Mouse (Mus musculus): ENCODE measurements around the gene Banp. TPM values are rescaled to one million over a fixed set of nuclear protein-coding genes. Genes with fewer than 3 reads are reported as not detected.

The Banp gene
- polyA plus RNA-seq, 1 experiment, result 68.4 TPM

DNA sequence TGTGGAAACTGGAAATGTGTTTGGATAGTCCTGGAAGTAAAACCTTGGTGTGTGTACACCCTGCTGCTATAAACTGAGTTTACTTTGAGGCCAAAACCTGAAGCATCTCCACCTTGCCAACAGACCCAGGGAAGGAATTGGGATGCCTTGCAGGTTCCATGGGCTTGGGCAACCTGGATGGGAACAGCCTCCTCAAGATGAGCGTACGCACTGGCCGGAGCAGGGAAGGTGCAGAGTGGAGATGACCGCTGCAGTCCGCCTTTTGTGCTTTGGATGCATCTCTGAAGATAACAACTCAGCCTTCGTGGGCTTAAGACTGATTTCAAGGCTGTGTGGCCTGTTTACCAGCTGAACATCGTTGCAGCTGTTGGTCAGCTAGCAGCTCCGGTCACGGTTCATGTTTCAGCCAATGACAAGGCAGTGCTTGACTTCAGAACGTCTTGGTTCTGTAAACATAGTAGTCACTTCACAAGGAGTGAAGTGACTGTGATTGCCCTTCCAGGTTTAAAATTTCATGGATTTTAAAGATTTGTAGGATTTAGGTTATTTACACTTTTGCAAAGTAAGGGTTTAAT is 5.5 kb downstream of the Banp start:
- Histone ChIP-seq H3K4me3 (ENCODE audit: insufficient read depth, low read length) (no peak overlapping the region), H3K4me1 (ENCODE audit: control insufficient read depth, insufficient read depth, low read length) (peaks cover 5% of the 10 kb centered on the region), H3K27ac (ENCODE audit: insufficient read depth, low read length) (no peak overlapping the region)
- TF ChIP-seq CTCF (IDR thresholded peaks at IDR 0.05; ENCODE audit: extremely low read depth, insufficient read depth, low read length), result no peak

DNA sequence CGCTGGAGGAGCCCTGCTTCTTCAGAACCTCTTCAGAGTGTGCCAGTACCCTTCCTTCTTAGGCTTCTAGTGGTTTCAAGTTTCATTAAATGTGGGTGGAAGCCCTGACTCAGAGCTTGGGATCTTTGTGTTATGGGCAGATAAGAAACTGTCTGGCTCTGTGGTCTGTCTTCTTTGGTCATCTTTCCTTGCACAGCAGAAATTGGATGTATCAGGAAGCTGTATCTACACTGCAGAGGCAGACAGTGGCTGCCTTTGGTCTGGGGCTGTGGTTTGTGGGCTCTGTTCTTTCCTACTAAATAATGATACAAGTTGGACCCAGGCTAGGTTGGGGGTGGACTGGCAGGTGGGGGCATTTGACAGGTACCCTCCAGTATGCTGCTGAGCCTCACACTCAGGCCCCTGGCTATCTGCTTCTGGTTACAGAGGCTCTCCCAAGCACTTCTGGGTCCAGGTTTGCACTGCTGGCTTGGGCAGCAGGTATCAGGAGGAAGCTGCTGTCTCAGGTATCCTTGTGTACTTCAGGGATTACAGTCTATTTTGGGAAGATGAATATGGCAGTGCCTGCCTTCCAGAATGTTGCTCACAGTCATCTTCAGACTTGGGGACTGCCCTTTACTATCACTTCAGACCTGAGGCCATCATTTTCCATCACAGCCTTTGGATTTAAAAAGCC is 6.4 kb downstream of the Banp start:
- TF ChIP-seq POLR2A (IDR thresholded peaks at IDR 0.05; ENCODE audit: extremely low read depth, insufficient read depth, low read length), result no peak
- no peak for TF ChIP-seq CTCF (IDR thresholded peaks at IDR 0.05; ENCODE audit: extremely low read depth, insufficient read depth, low read length)

DNA sequence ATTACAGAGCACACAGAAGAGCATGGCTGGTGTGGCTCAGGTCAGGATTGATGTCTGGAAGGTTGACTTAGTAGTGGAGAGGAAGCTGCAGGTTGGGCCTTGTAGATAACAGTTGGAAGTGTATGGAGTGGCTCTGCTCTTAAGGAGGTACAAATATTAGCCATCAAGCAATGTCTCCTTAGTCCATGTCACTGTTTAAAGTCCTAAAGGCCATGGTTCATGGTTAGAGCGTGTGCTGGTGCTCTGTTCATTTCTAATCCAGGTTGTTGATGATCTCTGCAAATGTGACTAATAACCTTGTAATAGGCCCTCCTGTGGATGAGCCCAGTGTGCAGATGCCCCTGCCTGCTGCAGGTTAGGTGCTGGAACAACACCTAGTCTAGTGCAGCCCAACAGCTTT is 8.8 kb downstream of the Banp start:
- peaks cover 2% of the 10 kb centered on the region; the same call in 1 of the 2 replicates for H3K4me1 ChIP-seq (ENCODE audit: control insufficient read depth, insufficient read depth, low read length)
- H3K4me3 ChIP-seq (ENCODE audit: insufficient read depth, low read length), result no peak overlapping the region
- H3K27ac ChIP-seq (ENCODE audit: insufficient read depth, low read length), result no peak overlapping the region
- TF ChIP-seq POLR2A (IDR thresholded peaks at IDR 0.05; ENCODE audit: extremely low read depth, insufficient read depth, low read length) (no peak), CTCF (IDR thresholded peaks at IDR 0.05; ENCODE audit: extremely low read depth, insufficient read depth, low read length) (no peak)

More for the DNA sequence above, 6.4 kb downstream of the Banp start:
- peaks cover 5% of the 10 kb centered on the region for H3K4me1 ChIP-seq (ENCODE audit: control insufficient read depth, insufficient read depth, low read length)
- H3K4me3 ChIP-seq (ENCODE audit: insufficient read depth, low read length), result no peak overlapping the region
- H3K27ac ChIP-seq (ENCODE audit: insufficient read depth, low read length), result no peak overlapping the region

DNA sequence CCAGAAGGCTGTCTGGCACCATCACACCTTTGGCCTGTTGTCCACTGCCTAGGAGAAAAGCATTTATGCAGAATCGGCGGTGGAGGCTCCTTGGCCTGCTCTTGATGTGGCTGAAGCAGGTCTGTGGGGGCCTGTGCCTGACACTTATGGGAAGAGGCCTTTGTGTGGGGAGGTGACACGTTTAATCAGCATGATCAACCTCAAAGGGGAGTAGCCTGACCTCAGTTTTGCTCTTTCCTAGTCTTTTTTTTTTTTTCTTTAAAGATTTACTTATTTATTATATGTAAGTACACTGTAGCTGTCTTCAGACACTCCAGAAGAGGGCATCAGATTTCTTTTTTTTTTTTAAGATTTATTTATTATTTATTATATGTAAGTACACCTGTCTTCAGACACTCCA is 13.3 kb downstream of the Banp start:
- Histone ChIP-seq H3K4me3 (ENCODE audit: insufficient read depth, low read length) (no peak overlapping the region), H3K27ac (ENCODE audit: insufficient read depth, low read length) (no peak overlapping the region), H3K4me1 (ENCODE audit: control insufficient read depth, insufficient read depth, low read length) (peaks cover 5% of the 10 kb centered on the region)
- no peak for TF ChIP-seq POLR2A (IDR thresholded peaks at IDR 0.05; ENCODE audit: extremely low read depth, insufficient read depth, low read length)
- no peak for TF ChIP-seq CTCF (IDR thresholded peaks at IDR 0.05; ENCODE audit: extremely low read depth, insufficient read depth, low read length)

DNA sequence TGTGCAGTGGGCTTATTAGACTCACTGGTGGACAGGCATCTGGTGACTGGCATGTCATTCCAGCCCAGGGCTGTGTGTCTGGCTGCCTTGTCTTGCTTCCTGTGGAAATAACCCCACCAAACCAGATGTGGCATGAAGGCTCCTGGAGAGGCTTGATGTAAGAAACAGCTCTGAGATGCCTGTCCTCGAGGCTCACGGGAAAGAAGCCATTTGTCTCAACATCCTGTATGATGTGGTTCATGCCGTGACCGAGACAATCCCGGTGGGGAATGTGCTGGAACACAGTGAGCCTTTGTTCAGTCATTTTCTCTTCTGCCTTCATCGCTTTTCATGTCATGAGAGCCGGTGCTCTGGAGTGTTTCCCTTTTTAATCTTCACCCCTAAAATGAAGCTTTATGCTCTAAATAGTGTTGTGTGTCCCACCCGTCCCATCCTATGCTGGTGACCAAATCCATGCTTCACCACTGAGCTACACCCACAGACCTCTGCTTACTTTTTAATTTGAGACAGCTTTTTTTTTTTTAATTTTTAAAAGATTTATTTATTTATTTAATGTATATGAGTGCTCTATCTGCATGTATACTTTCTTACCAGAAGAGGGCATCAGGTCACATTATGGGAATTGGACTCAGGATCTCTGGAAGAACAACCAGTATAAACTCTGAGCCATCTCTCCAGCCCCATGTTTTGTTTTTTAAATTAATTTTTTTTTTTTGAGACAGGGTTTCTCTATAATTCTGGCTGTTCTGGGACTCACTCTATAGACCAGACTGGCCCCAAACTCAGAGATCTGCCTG is 15.4 kb downstream of the Banp start:
- Histone ChIP-seq H3K4me1 (ENCODE audit: control insufficient read depth, insufficient read depth, low read length) (peaks cover 6% of the 10 kb centered on the region), H3K4me3 (ENCODE audit: insufficient read depth, low read length) (no peak overlapping the region), H3K27ac (ENCODE audit: insufficient read depth, low read length) (no peak overlapping the region)
- no peak for TF ChIP-seq CTCF (IDR thresholded peaks at IDR 0.05; ENCODE audit: extremely low read depth, insufficient read depth, low read length)
- TF ChIP-seq POLR2A (IDR thresholded peaks at IDR 0.05; ENCODE audit: extremely low read depth, insufficient read depth, low read length), result no peak

DNA sequence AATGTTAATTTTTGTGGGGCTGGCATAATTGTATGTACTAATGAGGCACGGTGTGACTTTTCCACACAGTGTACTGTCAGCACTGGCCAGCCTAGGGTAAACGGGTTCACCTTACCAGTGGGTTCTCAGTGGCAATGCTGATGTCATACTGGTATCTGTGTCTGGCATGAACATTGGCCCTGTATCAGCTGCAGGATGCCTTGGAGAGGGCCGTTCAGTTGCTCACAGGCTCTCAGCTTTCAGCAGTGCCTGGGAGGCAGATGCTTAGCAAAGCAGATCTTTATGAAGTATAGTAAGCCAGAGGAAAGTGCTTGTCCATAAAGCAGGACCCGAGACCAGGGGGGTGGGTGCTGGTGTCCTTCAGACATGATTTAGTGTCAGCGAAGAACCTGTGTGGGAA is 16.6 kb downstream of the Banp start:
- no peak overlapping the region for H3K4me3 ChIP-seq (ENCODE audit: insufficient read depth, low read length)
- TF ChIP-seq POLR2A (IDR thresholded peaks at IDR 0.05; ENCODE audit: extremely low read depth, insufficient read depth, low read length) (no peak), CTCF (IDR thresholded peaks at IDR 0.05; ENCODE audit: extremely low read depth, insufficient read depth, low read length) (no peak)
- no peak overlapping the region for H3K27ac ChIP-seq (ENCODE audit: insufficient read depth, low read length)
- H3K4me1 ChIP-seq (ENCODE audit: control insufficient read depth, insufficient read depth, low read length), result peaks cover 6% of the 10 kb centered on the region

DNA sequence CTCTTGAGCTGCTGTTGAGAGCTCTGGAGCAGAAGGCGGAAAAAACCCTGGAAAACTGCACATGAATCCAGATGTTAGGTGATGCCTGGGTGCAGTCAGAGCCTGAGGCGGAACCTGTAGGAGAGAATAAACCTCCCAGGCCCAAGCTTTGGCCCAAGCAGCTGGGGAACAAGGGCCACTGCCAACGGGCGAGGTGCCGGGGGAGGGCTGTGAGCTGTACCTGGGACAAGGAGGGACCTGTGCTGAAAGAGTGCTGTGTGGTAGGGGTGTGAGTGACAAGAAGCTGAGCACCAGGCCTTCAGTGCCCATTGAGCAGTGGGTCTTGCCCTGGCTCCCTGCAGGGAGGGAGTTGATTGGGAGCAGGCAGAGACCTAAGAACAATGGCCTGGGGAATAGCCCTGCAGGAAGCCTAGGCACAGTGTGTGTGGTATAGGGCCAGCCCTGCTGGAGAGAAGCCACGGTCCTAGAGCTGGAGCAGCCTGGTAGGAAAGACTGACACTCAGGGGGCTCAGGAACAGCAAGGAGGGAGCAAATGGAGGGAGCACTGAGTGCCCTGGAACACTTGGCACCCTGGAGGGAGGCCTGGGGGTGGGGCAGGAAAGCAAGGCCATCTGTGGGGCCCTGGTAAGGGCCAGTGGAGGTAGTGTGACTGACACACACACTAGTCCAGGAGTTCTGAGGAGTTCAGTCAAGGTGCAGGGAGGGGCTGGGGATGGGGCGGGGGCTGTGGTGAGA is 17.3 kb downstream of the Banp start:
- Histone ChIP-seq H3K4me1 (ENCODE audit: control insufficient read depth, insufficient read depth, low read length) (peaks cover 6% of the 10 kb centered on the region), H3K4me3 (ENCODE audit: insufficient read depth, low read length) (no peak overlapping the region), H3K27ac (ENCODE audit: insufficient read depth, low read length) (no peak overlapping the region)
- no peak for TF ChIP-seq POLR2A (IDR thresholded peaks at IDR 0.05; ENCODE audit: extremely low read depth, insufficient read depth, low read length)
- TF ChIP-seq CTCF (IDR thresholded peaks at IDR 0.05; ENCODE audit: extremely low read depth, insufficient read depth, low read length), result no peak

DNA sequence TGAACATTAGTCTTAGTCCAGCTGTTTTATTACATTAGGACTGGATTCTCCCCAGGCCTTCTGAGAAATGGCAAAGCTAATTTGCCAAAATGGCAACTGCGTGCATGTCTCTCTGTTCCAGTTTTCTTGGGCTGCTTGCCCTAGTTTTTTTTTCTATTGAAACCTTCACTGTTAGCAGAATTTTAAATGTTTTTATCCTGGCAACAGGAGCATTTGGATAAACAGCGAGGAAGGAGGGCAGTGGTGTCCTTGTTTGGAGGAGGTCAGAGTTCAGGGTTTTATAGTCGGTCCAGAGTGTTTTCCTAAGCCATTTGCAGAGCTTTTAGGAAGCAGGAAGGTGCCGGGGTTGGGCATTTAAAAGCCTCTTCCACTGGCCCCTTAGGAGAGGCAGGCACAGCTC is 18.4 kb downstream of the Banp start:
- TF ChIP-seq POLR2A (IDR thresholded peaks at IDR 0.05; ENCODE audit: extremely low read depth, insufficient read depth, low read length) (no peak), CTCF (IDR thresholded peaks at IDR 0.05; ENCODE audit: extremely low read depth, insufficient read depth, low read length) (no peak)

DNA sequence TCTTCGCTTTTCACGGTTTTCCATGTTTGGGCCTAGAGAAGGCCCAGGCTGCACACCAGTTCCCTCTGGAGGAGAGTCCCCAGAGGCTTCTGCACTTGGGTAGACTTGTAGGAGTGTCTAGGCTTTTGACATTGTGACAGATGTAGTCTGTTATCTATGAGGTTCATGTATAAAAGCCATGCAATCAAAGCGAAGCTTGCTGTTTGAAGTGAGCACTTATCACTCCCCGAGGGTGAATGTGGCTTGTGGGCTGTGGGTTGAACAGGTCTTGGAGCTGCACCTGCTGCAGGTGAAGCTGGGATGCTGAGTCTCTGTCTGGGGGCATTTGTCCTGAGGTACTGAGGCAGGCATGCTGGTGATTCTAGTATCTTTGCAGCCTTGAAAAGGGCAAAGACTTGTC is 19.0 kb downstream of the Banp start:
- TF ChIP-seq CTCF (IDR thresholded peaks at IDR 0.05; ENCODE audit: extremely low read depth, insufficient read depth, low read length), result no peak
- no peak for TF ChIP-seq POLR2A (IDR thresholded peaks at IDR 0.05; ENCODE audit: extremely low read depth, insufficient read depth, low read length)
- no peak overlapping the region for H3K27ac ChIP-seq (ENCODE audit: insufficient read depth, low read length)
- H3K4me3 ChIP-seq (ENCODE audit: insufficient read depth, low read length), result no peak overlapping the region
- peaks cover 6% of the 10 kb centered on the region for H3K4me1 ChIP-seq (ENCODE audit: control insufficient read depth, insufficient read depth, low read length)

More for the DNA sequence above, 18.4 kb downstream of the Banp start:
- Histone ChIP-seq H3K27ac (ENCODE audit: insufficient read depth, low read length) (0 out of 2 replicates have a peak overlapping the region, but pooled peaks have one; percentile 13), H3K4me3 (ENCODE audit: insufficient read depth, low read length) (no peak overlapping the region), H3K4me1 (ENCODE audit: control insufficient read depth, insufficient read depth, low read length) (peaks cover 6% of the 10 kb centered on the region)
